Mouse (Mus musculus): ENCODE measurements around the gene Tax1bp1. TPM values are rescaled to one million over a fixed set of nuclear protein-coding genes. Genes with fewer than 3 reads are reported as not detected.

The Tax1bp1 gene
- polyA plus RNA-seq, 1 experiment, result 65.8 TPM

DNA sequence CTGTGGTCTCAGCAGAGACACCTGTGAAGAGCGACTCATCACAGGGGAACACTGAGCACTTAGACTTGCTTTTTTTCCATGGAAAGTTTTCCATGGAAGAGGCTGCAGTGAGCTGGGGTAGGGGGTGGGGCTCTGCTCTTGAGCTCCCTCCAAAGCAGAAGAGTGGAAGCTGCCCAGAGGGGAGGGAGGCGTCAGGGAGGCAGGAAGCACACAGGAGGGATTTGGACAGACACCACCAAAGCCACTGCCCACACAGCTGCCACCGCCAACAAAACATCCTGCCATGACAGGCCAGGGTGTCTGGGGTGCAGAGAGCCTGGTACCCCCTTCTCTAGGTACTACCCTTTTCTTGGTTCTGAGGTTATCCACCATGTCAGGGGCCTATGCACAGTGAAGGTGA, 61.8 kb downstream of the Tax1bp1 start:
- TF ChIP-seq POLR2A (IDR thresholded peaks at IDR 0.05; ENCODE audit: borderline replicate concordance, control insufficient read depth, low read depth, low read length) (no peak), CTCF (IDR thresholded peaks at IDR 0.05; ENCODE audit: control insufficient read depth, insufficient read depth, low read length) (no peak)
- no peak overlapping the region for H3K27ac ChIP-seq (ENCODE audit: control insufficient read depth, insufficient read depth, low read depth, low read length, poor library complexity)
- 47% methylated on average over 3 of the region's 3 CpGs for WGBS
- H3K4me1 ChIP-seq (ENCODE audit: control insufficient read depth, insufficient read depth, low read length), result no peaks in the 10 kb centered on the region
- no peak overlapping the region for H3K4me3 ChIP-seq (replicated peaks; ENCODE audit: control insufficient read depth, low read depth, low read length)

GRCm38 (mm10) chr6:52775956-52776355, 62.4 kb downstream of the Tax1bp1 start:
- H3K4me3 ChIP-seq (replicated peaks; ENCODE audit: control insufficient read depth, low read depth, low read length), result no peak overlapping the region
- TF ChIP-seq CTCF (IDR thresholded peaks at IDR 0.05; ENCODE audit: control insufficient read depth, insufficient read depth, low read length) (no peak), POLR2A (IDR thresholded peaks at IDR 0.05; ENCODE audit: borderline replicate concordance, control insufficient read depth, low read depth, low read length) (no peak)
- WGBS, result 66% methylated on average over 8 of the region's 8 CpGs
- H3K4me1 ChIP-seq (ENCODE audit: control insufficient read depth, insufficient read depth, low read length), result no peaks in the 10 kb centered on the region
- H3K27ac ChIP-seq (ENCODE audit: control insufficient read depth, insufficient read depth, low read depth, low read length, poor library complexity), result no peak overlapping the region

- no peaks in the 10 kb centered on the region for H3K4me1 ChIP-seq (ENCODE audit: control insufficient read depth, insufficient read depth, low read length)
- no peak for TF ChIP-seq POLR2A (IDR thresholded peaks at IDR 0.05; ENCODE audit: borderline replicate concordance, control insufficient read depth, low read depth, low read length)
- TF ChIP-seq CTCF (IDR thresholded peaks at IDR 0.05; ENCODE audit: control insufficient read depth, insufficient read depth, low read length), result no peak
- H3K27ac ChIP-seq (ENCODE audit: control insufficient read depth, insufficient read depth, low read depth, low read length, poor library complexity), result no peak overlapping the region
- no peak overlapping the region for H3K4me3 ChIP-seq (replicated peaks; ENCODE audit: control insufficient read depth, low read depth, low read length)
- 89% methylated on average over 8 of the region's 8 CpGs for WGBS
These were observed 63.5 kb downstream of the Tax1bp1 start for GRCm38 (mm10) chr6:52777034-52777433.

- 89% methylated on average over 5 of the region's 5 CpGs for WGBS
- Histone ChIP-seq H3K4me1 (ENCODE audit: control insufficient read depth, insufficient read depth, low read length) (no peaks in the 10 kb centered on the region), H3K4me3 (replicated peaks; ENCODE audit: control insufficient read depth, low read depth, low read length) (no peak overlapping the region), H3K27ac (ENCODE audit: control insufficient read depth, insufficient read depth, low read depth, low read length, poor library complexity) (no peak overlapping the region)
- TF ChIP-seq CTCF (IDR thresholded peaks at IDR 0.05; ENCODE audit: control insufficient read depth, insufficient read depth, low read length), result no peak
- TF ChIP-seq POLR2A (IDR thresholded peaks at IDR 0.05; ENCODE audit: borderline replicate concordance, control insufficient read depth, low read depth, low read length), result no peak
These were observed 65.0 kb downstream of the Tax1bp1 start for GRCm38 (mm10) chr6:52778523-52778922.

DNA sequence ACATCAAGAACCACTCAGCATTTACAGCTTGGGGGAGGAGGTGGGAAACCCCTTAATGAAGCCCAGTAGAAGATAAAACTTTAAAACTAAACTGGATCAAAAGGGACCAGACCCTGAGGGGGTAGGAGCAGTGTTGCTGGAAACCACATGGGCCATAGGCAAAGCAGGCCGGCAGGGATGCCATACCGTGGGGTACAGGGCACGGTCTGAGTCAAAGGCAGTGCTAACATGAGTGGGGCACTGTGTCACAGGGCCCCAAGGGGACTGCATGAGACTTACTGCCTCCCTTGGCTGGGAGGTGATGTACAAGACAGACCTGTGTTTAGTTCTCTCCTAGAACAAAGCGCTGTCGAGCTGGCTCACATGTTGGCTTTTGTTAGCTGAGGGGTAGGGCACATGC, 66.0 kb downstream of the Tax1bp1 start:
- Histone ChIP-seq H3K4me1 (ENCODE audit: control insufficient read depth, insufficient read depth, low read length) (no peaks in the 10 kb centered on the region), H3K4me3 (replicated peaks; ENCODE audit: control insufficient read depth, low read depth, low read length) (no peak overlapping the region), H3K27ac (ENCODE audit: control insufficient read depth, insufficient read depth, low read depth, low read length, poor library complexity) (no peak overlapping the region)
- TF ChIP-seq CTCF (IDR thresholded peaks at IDR 0.05; ENCODE audit: control insufficient read depth, insufficient read depth, low read length) (no peak), POLR2A (IDR thresholded peaks at IDR 0.05; ENCODE audit: borderline replicate concordance, control insufficient read depth, low read depth, low read length) (no peak)
- 82% methylated on average over 5 of the region's 5 CpGs for WGBS

GRCm38 (mm10) chr6:52790316-52790715, 76.8 kb downstream of the Tax1bp1 start:
- Histone ChIP-seq H3K4me1 (ENCODE audit: control insufficient read depth, insufficient read depth, low read length) (no peaks in the 10 kb centered on the region), H3K27ac (ENCODE audit: control insufficient read depth, insufficient read depth, low read depth, low read length, poor library complexity) (no peak overlapping the region), H3K4me3 (replicated peaks; ENCODE audit: control insufficient read depth, low read depth, low read length) (no peak overlapping the region)
- WGBS, result 83% methylated on average over 10 of the region's 10 CpGs
- TF ChIP-seq POLR2A (IDR thresholded peaks at IDR 0.05; ENCODE audit: borderline replicate concordance, control insufficient read depth, low read depth, low read length) (no peak), CTCF (IDR thresholded peaks at IDR 0.05; ENCODE audit: control insufficient read depth, insufficient read depth, low read length) (no peak)

DNA sequence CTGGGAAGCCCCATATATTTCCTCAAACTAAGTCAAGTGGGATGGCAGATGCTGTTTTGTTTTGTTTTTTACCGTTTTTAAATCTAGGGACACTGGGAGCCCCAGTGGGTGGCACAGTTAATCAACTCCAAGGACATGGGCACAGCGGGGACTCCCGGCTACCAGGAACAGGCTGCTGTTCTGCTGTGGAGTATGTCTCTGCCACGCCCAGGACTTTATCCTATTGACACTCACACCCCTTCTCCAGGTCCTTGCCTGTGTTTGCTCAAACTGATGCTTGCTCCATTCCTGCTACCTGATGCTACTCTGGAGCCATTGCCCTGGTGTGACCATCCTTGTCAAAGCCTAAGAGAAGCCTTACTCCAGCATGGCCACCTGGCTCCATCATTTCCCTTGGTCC, 77.3 kb downstream of the Tax1bp1 start:
- 80% methylated on average over 4 of the region's 4 CpGs for WGBS
- Histone ChIP-seq H3K4me1 (ENCODE audit: control insufficient read depth, insufficient read depth, low read length) (no peaks in the 10 kb centered on the region), H3K4me3 (replicated peaks; ENCODE audit: control insufficient read depth, low read depth, low read length) (no peak overlapping the region), H3K27ac (ENCODE audit: control insufficient read depth, insufficient read depth, low read depth, low read length, poor library complexity) (no peak overlapping the region)
- no peak for TF ChIP-seq POLR2A (IDR thresholded peaks at IDR 0.05; ENCODE audit: borderline replicate concordance, control insufficient read depth, low read depth, low read length)
- no peak for TF ChIP-seq CTCF (IDR thresholded peaks at IDR 0.05; ENCODE audit: control insufficient read depth, insufficient read depth, low read length)

- no peak for TF ChIP-seq POLR2A (IDR thresholded peaks at IDR 0.05; ENCODE audit: borderline replicate concordance, control insufficient read depth, low read depth, low read length)
- no peaks in the 10 kb centered on the region for H3K4me1 ChIP-seq (ENCODE audit: control insufficient read depth, insufficient read depth, low read length)
- 48% methylated on average over 3 of the region's 3 CpGs for WGBS
- no peak overlapping the region for H3K4me3 ChIP-seq (replicated peaks; ENCODE audit: control insufficient read depth, low read depth, low read length)
- H3K27ac ChIP-seq (ENCODE audit: control insufficient read depth, insufficient read depth, low read depth, low read length, poor library complexity), result no peak overlapping the region
These were observed 78.9 kb downstream of the Tax1bp1 start for GRCm38 (mm10) chr6:52792455-52792854.
